Mouse (Mus musculus): ENCODE measurements at regions not wholly inside any gene's neighbourhood (a gene's known extent, or its start where the extent isn't known, plus 50 kb on each side); places are given as distances from the start of the nearest gene placed in this dataset.

GRCm38 (mm10) chr14:76254565-76255501 lies 144.1 kb downstream of the Nufip1 start:
- TF ChIP-seq POLR2A (IDR thresholded peaks at IDR 0.05; ENCODE audit: borderline replicate concordance, extremely low read depth, low read depth, low read length) (no peak), CTCF (IDR thresholded peaks at IDR 0.05; ENCODE audit: insufficient read depth, low read length) (no peak)
